Mouse (Mus musculus) left cerebral cortex, adult 8-10 months (tissue): ENCODE results near the gene Tas1r3. TPM values are rescaled to one million over a fixed set of nuclear protein-coding genes. Genes with fewer than 3 reads are reported as not detected.

Experiments used
- DNase-seq, 2 experiments: peaks; one replicate each; pipeline ENCODE4 v3.0.0; 2022; ENCODE audit warnings: low spot score in 2 of 2
- total RNA-seq, 4 experiments: library from RNA; stranded (reverse); gene quantifications; 2 replicates each; pipeline ENCODE4 v1.2.4; 2022

Gene Tas1r3
- total RNA-seq, 4 experiments from 2014 or later: 0.30 to 0.39 TPM; not detected in 2

- no peak for DNase-seq
Observed at GRCm38 (mm10) chr4:155888181-155888580, 25.0 kb upstream of the Tas1r3 start.

- DNase-seq: no peak
Observed at GRCm38 (mm10) chr4:155887674-155888073, 24.5 kb upstream of the Tas1r3 start.

DNA sequence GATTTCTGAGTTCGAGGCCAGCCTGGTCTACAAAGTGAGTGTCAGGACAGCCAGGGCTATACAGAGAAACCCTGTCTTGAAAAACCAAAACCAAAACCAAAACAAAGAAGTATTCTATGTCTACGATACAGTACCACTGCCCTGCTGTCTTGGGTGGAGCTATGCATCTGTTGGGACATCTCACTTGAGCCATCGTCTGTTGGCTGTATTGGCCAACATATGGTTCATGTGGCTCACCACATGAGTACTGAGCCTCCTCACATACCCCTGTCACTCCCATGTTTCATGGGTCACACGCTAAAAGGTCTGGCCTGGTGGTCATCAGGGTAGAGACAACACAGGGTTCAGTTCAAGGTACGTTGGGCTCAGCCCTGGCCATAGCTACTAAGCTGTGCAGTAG lies 23.2 kb upstream of the Tas1r3 start:
- DNase-seq: no peak

GRCm38 (mm10) chr4:155883587-155883986 lies 20.4 kb upstream of the Tas1r3 start:
- no peak for DNase-seq

GRCm38 (mm10) chr4:155871404-155871803 lies 8.2 kb upstream of the Tas1r3 start:
- no peak for DNase-seq

- peak; percentile 90 to 91 for DNase-seq
Observed at GRCm38 (mm10) chr4:155869317-155870033, 6.3 kb upstream of the Tas1r3 start, which contains the start of the genes Cptp and Ints11. Cptp (minus strand) TSS chr4:155869440. Ints11 (plus strand) TSS chr4:155869546.

DNA sequence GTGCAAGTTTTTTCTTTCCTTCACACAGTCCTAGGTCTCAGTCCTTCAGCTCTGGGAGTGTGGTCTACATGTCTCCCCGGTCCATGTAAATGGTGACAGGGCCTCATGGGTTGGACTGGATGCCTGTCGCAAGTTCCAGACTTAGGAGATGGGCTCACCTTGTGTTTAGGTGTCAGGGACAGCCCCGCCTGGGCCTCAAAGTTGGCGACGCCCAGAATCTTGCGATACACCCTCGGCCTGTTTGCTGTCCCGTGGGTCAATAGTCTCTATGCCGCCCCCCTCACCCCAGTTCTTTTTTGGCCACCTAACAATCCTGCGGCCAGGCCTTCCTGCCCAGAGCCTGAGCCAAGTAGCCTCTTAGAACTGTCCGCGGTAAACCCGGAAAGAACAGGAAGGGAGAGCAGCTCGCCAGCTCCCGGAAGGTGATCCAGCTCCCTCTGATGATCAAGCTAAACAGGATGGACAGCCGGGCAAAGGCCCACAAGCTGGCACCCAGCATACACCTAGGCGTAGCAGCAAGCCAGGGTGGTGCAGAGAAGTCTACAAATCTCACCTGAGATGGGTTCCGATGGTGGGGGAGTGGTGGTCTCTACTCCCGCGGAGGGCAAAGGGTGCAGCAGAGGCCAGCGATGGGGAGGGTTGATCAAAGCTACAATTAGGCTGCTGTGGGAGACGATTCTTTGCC lies 5.6 kb upstream of the Tas1r3 start:
- DNase-seq: no peak

DNA sequence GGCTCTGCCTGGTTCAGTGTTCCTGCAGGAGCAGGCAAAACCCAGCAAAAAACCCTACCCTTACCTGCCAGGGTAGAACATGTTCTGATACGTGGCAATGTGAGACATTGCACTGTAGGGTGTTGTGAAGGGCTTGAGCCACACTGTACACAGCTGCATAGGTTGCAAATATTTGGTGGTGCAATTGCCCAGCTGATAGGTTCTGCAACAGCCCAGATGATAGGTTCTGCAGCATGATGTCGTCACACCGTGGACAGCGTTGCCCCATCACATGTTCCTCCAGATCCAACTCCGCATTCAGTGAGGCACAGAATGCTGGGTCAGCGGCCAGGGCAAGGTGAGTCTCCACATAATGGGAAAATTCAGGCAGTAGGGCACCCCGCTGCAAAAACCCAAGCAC lies 1.4 kb downstream of the Tas1r3 start:
- no peak for DNase-seq

- DNase-seq: no peak
Observed at GRCm38 (mm10) chr4:155859318-155859717, 3.8 kb downstream of the Tas1r3 start.

DNA sequence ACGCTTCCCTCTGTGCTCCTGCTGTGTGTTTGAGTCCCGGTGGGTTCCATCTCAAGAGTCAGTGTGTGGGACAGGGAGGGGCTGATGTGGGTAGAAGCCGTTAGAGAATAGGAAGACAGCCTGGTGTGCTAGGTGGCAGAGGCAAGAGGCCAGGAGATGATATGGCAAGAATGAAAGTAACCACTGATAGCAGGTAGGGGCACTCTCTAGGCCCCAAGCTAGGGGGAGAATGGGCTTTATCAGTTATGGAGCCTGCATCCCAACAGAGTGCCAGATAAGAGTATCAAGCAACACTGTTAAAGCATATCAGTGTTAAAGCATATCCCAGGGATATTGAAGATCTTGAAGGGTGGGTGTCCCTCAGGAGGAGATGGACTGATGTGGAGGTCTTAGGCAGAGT lies 6.3 kb downstream of the Tas1r3 start:
- DNase-seq: no peak

DNA sequence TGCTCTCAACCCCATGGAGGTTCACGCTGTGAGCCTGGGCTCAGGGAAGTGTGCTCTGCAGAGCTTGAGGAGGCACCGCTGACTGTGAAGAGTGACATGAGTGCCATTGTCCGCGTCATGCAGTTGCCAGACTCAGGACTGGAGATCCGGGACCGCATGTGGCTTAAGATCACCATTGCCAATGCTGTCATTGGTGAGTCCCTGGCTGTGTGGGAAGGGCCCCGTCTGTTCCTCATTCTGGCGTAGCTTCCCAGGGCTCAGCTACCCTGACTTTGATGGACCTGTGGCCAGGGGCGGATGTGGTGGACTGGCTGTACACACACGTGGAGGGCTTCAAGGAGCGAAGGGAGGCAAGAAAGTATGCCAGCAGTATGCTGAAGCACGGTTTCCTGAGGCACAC lies 7.1 kb downstream of the Tas1r3 start:
- no peak for DNase-seq

DNA sequence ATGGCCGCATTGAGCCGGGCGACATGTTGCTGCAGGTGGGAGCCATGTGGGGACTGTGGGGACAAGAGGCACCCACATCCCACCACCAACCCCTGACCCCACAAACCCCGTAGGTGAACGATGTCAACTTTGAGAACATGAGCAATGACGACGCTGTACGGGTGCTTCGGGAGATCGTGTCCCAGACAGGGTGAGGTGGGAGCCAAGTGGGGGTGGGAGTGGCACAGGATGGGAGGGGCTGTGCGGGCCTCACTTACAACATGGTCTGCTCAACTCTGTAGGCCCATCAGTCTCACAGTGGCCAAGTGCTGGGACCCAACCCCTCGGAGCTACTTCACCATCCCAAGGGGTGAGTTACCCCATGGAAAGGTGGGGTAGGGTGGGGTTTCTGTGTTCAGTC lies 8.2 kb downstream of the Tas1r3 start:
- no peak for DNase-seq

- DNase-seq: no peak
Observed at GRCm38 (mm10) chr4:155853421-155853820, 9.7 kb downstream of the Tas1r3 start.

DNA sequence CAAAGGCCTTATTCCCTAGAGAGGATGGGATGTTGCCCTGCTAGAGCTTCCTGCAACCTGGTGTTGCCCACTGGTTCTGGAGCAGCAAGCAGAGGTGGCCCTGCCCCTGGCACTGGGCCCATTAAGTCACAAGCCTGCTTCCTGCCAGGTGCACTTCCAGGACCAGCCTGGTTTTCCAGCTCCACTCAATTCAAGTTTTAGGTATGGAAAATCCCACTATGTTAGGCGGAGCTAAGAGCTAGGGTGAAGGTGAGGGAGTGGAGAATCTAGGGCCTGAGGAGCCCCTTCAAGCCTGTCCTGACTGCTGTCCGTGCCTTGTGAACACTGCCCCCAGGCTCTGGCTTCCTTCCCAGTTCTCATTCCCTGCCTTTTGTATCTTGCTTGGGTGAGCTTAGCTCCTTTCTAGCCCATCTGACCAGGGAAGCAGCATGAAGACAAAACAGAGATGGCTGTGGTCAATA lies 11.2 kb downstream of the Tas1r3 start:
- DNase-seq: no peak

- no peak for DNase-seq
Observed at GRCm38 (mm10) chr4:155851368-155851767, 11.8 kb downstream of the Tas1r3 start.

DNA sequence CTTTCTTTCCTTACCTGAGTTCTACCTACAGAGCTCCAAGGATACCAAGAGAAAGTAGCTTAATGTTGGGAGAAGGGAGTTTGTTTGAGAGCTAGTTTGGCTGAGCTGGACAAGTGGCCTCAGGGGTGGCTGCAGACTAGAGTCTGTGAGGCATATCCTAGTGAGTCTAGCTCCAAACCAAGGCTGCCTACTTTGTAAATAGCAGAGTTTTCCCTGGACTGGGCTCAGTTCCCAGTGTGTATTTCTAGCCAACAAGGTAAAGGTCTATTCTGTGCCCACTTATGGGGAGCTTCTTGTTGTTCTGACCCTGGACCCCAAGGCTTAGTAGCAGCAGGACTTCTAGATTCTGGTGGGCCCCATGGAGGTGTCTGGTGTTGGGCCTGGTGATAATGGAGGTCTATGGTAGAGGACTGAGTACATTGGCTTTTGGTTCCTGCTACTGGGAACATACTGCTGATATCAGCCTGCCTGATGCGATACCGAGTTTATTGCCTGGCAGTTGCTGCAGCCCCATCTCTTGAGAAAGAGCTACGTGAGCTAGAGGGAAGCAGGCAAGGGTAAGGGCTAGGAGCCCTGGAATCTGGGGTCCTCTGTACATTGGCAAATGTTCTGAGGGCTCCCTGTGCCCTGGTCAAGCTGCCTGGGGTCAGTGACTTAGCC lies 13.2 kb downstream of the Tas1r3 start:
- no peak for DNase-seq

DNA sequence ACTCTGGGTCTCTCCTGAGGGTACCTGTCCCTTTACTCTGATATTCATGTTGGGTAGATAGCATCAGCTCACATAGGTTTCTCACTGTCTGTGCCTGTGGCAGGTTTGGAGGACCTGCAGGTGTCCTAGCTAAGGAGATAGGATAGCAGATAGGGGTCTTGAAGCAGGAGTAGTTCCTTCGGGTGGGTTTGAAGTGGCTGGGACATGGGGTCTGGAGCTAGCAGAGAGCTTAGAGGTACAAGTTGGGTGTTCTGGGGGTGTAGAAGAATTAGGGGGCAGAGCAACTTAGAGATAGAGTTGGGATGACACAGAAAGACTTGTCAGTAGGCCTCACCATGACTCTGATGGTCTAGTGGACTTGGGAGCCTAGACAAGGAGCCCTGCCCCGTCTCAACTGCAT lies 13.8 kb downstream of the Tas1r3 start:
- DNase-seq: no peak

- no peak for DNase-seq
Observed at GRCm38 (mm10) chr4:155848434-155849095, 14.6 kb downstream of the Tas1r3 start.

- DNase-seq: no peak
Observed at GRCm38 (mm10) chr4:155847591-155848352, 15.4 kb downstream of the Tas1r3 start.

DNA sequence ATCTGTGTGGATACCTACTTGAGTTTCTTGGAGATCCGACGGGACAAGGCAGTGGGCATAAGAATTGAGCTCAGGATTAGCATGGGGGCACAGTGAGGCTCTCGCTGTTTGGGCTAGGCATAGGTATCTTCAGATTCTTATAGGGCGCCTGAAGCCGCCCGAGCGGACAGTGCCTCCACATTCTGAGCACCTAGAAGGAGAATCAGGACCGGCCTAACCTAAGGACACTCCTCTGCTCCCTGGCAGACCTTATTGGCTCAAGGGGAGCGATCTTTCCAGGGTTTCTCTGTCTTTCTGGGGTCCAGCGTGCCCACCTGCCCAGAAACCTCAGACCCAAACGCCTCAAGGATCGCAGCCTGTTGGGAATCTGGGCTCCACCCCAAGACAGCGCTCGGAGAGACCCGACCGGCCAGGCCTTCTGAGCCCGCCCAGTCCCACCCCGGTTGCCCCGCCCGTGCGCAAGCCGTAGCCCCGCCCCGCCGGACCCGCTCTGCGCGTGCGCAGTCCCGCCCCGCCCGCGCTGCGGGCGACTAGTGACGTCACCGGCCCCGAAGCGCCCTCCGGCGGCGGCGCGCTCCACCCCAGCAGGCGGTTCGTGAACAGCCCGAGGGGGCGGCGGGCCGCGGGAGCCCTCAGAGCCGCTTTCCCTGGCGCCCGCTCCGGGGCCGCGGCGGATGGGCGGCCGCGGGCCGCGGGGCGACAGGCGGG lies 16.1 kb downstream of the Tas1r3 start, which contains the start of gene Dvl1:
Dvl1 (plus strand) TSS at position 532 of the 708 bp plus-strand sequence.
- peak; percentile 82 to 88 for DNase-seq
